Mouse (Mus musculus): Measurements from ENCODE around the gene Syt1. TPM values are rescaled to one million over a fixed set of nuclear protein-coding genes. Genes with fewer than 3 reads are reported as not detected.

The Syt1 gene
- polyA plus RNA-seq, 1 experiment from 2014 or later = 4.5 TPM

GRCm38 (mm10) chr10:108872359-108872758 is 138.4 kb downstream of the Syt1 start:
- H3K4me2 ChIP-seq (replicated peaks; ENCODE audit: low read depth) = no peak overlapping the region
- H3K4me3 ChIP-seq (ENCODE audit: low read depth, low read length) = no peak overlapping the region
- TF ChIP-seq CTCF (IDR thresholded peaks at IDR 0.05; ENCODE audit: low read depth) = no peak
- no peak overlapping the region for H3K27ac ChIP-seq (ENCODE audit: low read depth, low read length)
- H3K27me3 ChIP-seq (replicated peaks; ENCODE audit: control insufficient read depth, insufficient read depth, low read length) = no peaks in the 10 kb centered on the region
- no peaks in the 10 kb centered on the region for H3K4me1 ChIP-seq (replicated peaks; ENCODE audit: control insufficient read depth, insufficient read depth, low read length)
- no peak for ATAC-seq
- H3K9me3 ChIP-seq (ENCODE audit: control insufficient read depth) = no peaks in the 10 kb centered on the region
- WGBS = 87% methylated on average over 6 of the region's 6 CpGs
- H3K9ac ChIP-seq (ENCODE audit: low read depth, low read length) = no peak overlapping the region
- no peaks in the 10 kb centered on the region for H3K36me3 ChIP-seq (ENCODE audit: control insufficient read depth, insufficient read depth)

- WGBS = 80% methylated on average over 4 of the region's 4 CpGs
- H3K36me3 ChIP-seq (ENCODE audit: control insufficient read depth, insufficient read depth) = no peaks in the 10 kb centered on the region
- no peak overlapping the region for H3K4me2 ChIP-seq (replicated peaks; ENCODE audit: low read depth)
- H3K9me3 ChIP-seq (ENCODE audit: control insufficient read depth) = no peaks in the 10 kb centered on the region
- no peak overlapping the region for H3K9ac ChIP-seq (ENCODE audit: low read depth, low read length)
- H3K4me1 ChIP-seq (replicated peaks; ENCODE audit: control insufficient read depth, insufficient read depth, low read length) = no peaks in the 10 kb centered on the region
- H3K27me3 ChIP-seq (replicated peaks; ENCODE audit: control insufficient read depth, insufficient read depth, low read length) = no peaks in the 10 kb centered on the region
- no peak overlapping the region for H3K4me3 ChIP-seq (ENCODE audit: low read depth, low read length)
- no peak for TF ChIP-seq CTCF (IDR thresholded peaks at IDR 0.05; ENCODE audit: low read depth)
- no peak overlapping the region for H3K27ac ChIP-seq (ENCODE audit: low read depth, low read length)
- ATAC-seq = no peak
Measured at GRCm38 (mm10) chr10:108870586-108870985, 140.2 kb downstream of the Syt1 start.

GRCm38 (mm10) chr10:108868136-108868535 is 142.6 kb downstream of the Syt1 start:
- H3K27me3 ChIP-seq (replicated peaks; ENCODE audit: control insufficient read depth, insufficient read depth, low read length) = no peaks in the 10 kb centered on the region
- H3K9me3 ChIP-seq (ENCODE audit: control insufficient read depth) = no peaks in the 10 kb centered on the region
- no peaks in the 10 kb centered on the region for H3K36me3 ChIP-seq (ENCODE audit: control insufficient read depth, insufficient read depth)
- WGBS = 69% methylated on average over 4 of the region's 4 CpGs
- no peak for ATAC-seq
- no peak overlapping the region for H3K4me3 ChIP-seq (ENCODE audit: low read depth, low read length)
- H3K4me1 ChIP-seq (replicated peaks; ENCODE audit: control insufficient read depth, insufficient read depth, low read length) = no peaks in the 10 kb centered on the region
- no peak overlapping the region for H3K9ac ChIP-seq (ENCODE audit: low read depth, low read length)
- no peak overlapping the region for H3K27ac ChIP-seq (ENCODE audit: low read depth, low read length)
- TF ChIP-seq CTCF (IDR thresholded peaks at IDR 0.05; ENCODE audit: low read depth) = no peak
- no peak overlapping the region for H3K4me2 ChIP-seq (replicated peaks; ENCODE audit: low read depth)

GRCm38 (mm10) chr10:108867202-108867601 is 143.6 kb downstream of the Syt1 start:
- Histone ChIP-seq H3K36me3 (ENCODE audit: control insufficient read depth, insufficient read depth) (no peaks in the 10 kb centered on the region), H3K27me3 (replicated peaks; ENCODE audit: control insufficient read depth, insufficient read depth, low read length) (no peaks in the 10 kb centered on the region), H3K4me3 (ENCODE audit: low read depth, low read length) (no peak overlapping the region), H3K9me3 (ENCODE audit: control insufficient read depth) (no peaks in the 10 kb centered on the region), H3K4me1 (replicated peaks; ENCODE audit: control insufficient read depth, insufficient read depth, low read length) (no peaks in the 10 kb centered on the region), H3K9ac (ENCODE audit: low read depth, low read length) (no peak overlapping the region), H3K27ac (ENCODE audit: low read depth, low read length) (no peak overlapping the region), H3K4me2 (replicated peaks; ENCODE audit: low read depth) (no peak overlapping the region)
- no peak for TF ChIP-seq CTCF (IDR thresholded peaks at IDR 0.05; ENCODE audit: low read depth)
- no peak for ATAC-seq
- 75% methylated on average over 6 of the region's 6 CpGs for WGBS

GRCm38 (mm10) chr10:108865586-108865985 is 145.2 kb downstream of the Syt1 start:
- Histone ChIP-seq H3K27me3 (replicated peaks; ENCODE audit: control insufficient read depth, insufficient read depth, low read length) (no peaks in the 10 kb centered on the region), H3K27ac (ENCODE audit: low read depth, low read length) (no peak overlapping the region), H3K36me3 (ENCODE audit: control insufficient read depth, insufficient read depth) (no peaks in the 10 kb centered on the region), H3K9me3 (ENCODE audit: control insufficient read depth) (no peaks in the 10 kb centered on the region), H3K4me3 (ENCODE audit: low read depth, low read length) (no peak overlapping the region), H3K4me1 (replicated peaks; ENCODE audit: control insufficient read depth, insufficient read depth, low read length) (no peaks in the 10 kb centered on the region), H3K9ac (ENCODE audit: low read depth, low read length) (no peak overlapping the region), H3K4me2 (replicated peaks; ENCODE audit: low read depth) (no peak overlapping the region)
- TF ChIP-seq CTCF (IDR thresholded peaks at IDR 0.05; ENCODE audit: low read depth) = no peak
- 91% methylated on average over 4 of the region's 4 CpGs for WGBS
- no peak for ATAC-seq

- H3K4me3 ChIP-seq (ENCODE audit: low read depth, low read length) = no peak overlapping the region
- H3K27me3 ChIP-seq (replicated peaks; ENCODE audit: control insufficient read depth, insufficient read depth, low read length) = no peaks in the 10 kb centered on the region
- 87% methylated on average over 6 of the region's 6 CpGs for WGBS
- TF ChIP-seq CTCF (IDR thresholded peaks at IDR 0.05; ENCODE audit: low read depth) = no peak
- no peaks in the 10 kb centered on the region for H3K36me3 ChIP-seq (ENCODE audit: control insufficient read depth, insufficient read depth)
- no peak overlapping the region for H3K4me2 ChIP-seq (replicated peaks; ENCODE audit: low read depth)
- no peaks in the 10 kb centered on the region for H3K9me3 ChIP-seq (ENCODE audit: control insufficient read depth)
- no peak for ATAC-seq
- H3K27ac ChIP-seq (ENCODE audit: low read depth, low read length) = no peak overlapping the region
- H3K9ac ChIP-seq (ENCODE audit: low read depth, low read length) = no peak overlapping the region
- no peaks in the 10 kb centered on the region for H3K4me1 ChIP-seq (replicated peaks; ENCODE audit: control insufficient read depth, insufficient read depth, low read length)
Measured at GRCm38 (mm10) chr10:108855986-108856385, 154.8 kb downstream of the Syt1 start.

GRCm38 (mm10) chr10:108852757-108853156 is 158.0 kb downstream of the Syt1 start:
- H3K36me3 ChIP-seq (ENCODE audit: control insufficient read depth, insufficient read depth) = no peaks in the 10 kb centered on the region
- ATAC-seq = no peak
- H3K4me3 ChIP-seq (ENCODE audit: low read depth, low read length) = no peak overlapping the region
- no peak overlapping the region for H3K4me2 ChIP-seq (replicated peaks; ENCODE audit: low read depth)
- H3K9ac ChIP-seq (ENCODE audit: low read depth, low read length) = no peak overlapping the region
- H3K9me3 ChIP-seq (ENCODE audit: control insufficient read depth) = no peaks in the 10 kb centered on the region
- TF ChIP-seq CTCF (IDR thresholded peaks at IDR 0.05; ENCODE audit: low read depth) = no peak
- no peaks in the 10 kb centered on the region for H3K4me1 ChIP-seq (replicated peaks; ENCODE audit: control insufficient read depth, insufficient read depth, low read length)
- H3K27ac ChIP-seq (ENCODE audit: low read depth, low read length) = no peak overlapping the region
- H3K27me3 ChIP-seq (replicated peaks; ENCODE audit: control insufficient read depth, insufficient read depth, low read length) = no peaks in the 10 kb centered on the region
- 72% methylated on average over 4 of the region's 4 CpGs for WGBS

All from intestine, postnatal 0 days (tissue).